Mouse (Mus musculus): ENCODE measurements around the gene Tmem210.

The Tmem210 gene

DNA sequence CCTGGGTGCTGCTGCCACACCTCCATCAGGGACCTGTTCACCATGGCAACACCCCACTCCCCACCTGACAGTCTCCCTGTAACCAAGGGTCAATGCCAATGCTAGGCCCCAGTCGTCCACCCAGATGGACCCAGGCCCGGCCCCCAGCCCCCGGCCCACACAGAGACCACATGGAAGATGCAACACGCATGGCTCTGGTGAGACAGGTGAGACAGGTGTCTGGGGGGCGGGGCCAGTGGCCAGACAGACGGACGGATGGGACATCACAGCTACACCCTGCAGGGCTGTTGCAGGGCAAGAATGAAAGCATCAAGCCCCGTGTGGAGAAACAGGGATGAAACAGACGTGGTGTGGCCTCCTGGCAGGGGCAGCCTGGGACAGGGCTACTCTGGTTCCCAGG, 5.8 kb downstream of the Tmem210 start:
- DNase-seq (ENCODE audit: low read depth, low spot score): no peak

DNA sequence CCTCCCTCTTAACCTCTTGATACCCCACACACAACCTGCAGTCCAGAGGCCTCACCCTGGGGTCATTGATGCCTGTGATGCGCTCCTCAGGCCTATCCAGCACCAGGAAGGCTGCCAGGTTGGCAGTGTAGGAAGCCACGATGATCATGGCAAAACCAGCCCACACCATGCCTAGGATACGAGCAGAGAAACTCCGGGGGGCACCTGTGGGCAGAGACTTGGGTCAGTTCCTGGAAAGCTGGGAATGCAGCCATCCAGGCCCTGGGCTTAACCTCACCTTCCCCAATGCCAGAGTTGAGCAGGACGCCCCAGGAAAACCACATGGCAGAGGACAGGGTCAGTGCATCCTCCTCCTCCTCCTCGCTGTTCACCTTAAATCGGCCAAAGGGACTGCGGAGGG, 9.1 kb downstream of the Tmem210 start:
- no peak for DNase-seq (ENCODE audit: low read depth, low spot score)

DNA sequence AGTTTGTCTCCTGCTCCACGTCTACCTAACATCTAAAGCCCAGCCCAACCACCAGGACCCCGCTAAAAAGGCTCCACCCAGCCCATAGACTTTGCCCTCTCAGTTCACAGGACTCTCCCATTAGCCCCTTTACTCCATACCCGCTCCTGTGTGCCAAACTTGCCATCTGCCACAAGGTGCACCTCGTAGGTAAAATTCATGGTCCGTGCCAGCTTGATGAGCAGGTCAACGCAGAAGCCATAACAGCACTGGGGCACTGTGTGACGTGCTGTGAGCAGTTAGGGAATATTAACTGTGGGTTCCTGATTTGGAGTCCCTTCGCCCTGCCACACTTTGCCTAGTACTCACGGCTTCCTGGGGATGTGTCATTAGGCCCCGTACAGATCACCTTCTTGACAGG, 10.1 kb downstream of the Tmem210 start:
- no peak for DNase-seq (ENCODE audit: low read depth, low spot score)

DNA sequence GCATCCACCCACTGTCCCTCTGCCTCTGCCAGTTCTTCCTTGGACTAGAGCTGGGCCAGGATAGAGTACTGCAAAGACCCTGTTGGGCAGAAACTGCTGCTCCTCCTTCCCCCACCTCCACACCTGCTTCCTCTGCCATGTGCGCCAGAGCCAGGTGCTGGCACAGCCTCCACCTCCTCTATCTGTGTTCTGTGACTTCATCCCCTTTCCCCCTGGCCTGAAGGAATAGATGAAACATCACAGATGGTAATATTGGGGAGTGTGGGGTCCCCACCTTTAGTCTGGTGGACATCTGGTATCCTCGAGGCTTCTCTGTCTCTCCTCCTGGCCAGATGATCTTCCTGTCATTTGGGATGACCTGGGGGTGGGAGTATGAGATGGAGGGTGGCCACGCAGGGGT, 15.5 kb downstream of the Tmem210 start:
- DNase-seq (ENCODE audit: low read depth, low spot score): no peak

DNA sequence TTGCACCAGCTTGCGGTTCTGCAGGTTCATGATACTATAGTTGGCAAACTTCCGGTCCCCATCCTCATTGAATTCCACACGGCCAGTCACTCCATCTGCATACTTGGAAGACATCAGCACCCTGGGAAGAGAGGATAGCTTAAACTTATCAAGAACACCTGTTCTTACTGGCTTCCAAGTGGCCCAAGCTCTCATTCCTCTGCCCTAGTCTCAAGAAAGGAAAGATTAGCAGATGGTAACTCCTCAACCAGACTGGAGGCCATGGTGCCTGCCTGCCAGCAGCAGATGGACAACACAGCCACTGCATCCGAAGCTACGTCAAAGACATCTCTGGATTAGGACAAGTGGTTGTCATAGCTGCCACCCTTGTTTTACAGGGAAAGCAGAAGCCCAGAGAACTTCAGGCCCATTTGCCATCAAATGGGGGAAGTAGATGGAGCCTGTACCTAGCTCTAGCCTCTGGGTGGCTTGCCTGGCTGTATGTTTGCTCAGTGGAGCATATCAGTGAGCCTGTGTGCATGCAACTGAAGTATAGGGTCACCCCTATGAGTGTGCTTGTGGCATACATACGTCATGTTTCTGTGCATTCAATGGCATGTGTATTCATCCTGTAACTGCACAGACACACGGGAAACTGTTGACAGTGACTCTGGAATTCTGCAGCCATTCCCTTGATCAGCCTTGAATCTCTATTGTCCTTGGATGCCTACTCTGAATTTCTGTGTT, 16.1 kb downstream of the Tmem210 start:
- no peak for DNase-seq (ENCODE audit: low read depth, low spot score)

DNA sequence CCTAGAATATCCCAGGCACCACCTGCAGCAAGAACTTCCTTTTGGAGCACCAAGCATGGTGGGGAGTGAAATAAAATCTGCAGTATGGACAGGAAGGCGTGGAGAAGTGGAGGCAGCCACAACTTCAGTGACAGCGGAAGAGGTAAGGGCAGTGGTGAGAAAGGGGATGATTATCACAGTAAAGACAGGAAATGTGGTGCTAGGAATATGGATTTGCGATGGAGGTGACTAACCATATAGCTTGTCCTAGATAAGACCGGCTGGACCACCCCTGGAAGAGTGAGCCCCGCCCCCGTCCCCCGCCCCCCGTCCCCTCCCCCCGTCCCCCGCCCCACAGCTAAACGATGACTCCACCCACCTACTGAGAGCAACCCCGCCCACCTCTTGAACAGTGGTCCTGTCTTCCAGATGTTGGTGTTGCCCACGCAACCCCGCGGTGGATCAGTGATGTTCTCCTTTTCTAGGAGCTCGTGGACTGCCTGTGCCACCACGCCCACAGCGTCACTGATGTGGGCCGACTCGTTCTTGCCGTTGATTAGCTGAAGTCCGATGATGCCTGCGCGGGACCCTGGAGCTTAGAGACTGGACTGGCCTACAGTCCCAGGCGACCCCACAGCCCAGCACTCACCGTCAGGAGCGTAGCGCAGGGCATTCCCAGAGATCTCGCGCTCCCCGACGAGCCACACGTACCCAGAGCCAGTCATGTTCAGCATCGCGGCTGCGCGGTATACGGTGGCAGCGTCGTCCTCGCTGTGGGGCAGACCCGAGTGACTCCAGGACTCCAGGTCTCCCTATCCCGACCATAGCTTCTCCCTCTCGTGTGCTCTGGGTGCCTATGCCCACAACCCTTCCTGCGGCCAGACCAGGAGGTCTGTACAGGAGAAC, 17.0 kb downstream of the Tmem210 start:
- peak; percentile 54 for DNase-seq (ENCODE audit: low read depth, low spot score)

DNA sequence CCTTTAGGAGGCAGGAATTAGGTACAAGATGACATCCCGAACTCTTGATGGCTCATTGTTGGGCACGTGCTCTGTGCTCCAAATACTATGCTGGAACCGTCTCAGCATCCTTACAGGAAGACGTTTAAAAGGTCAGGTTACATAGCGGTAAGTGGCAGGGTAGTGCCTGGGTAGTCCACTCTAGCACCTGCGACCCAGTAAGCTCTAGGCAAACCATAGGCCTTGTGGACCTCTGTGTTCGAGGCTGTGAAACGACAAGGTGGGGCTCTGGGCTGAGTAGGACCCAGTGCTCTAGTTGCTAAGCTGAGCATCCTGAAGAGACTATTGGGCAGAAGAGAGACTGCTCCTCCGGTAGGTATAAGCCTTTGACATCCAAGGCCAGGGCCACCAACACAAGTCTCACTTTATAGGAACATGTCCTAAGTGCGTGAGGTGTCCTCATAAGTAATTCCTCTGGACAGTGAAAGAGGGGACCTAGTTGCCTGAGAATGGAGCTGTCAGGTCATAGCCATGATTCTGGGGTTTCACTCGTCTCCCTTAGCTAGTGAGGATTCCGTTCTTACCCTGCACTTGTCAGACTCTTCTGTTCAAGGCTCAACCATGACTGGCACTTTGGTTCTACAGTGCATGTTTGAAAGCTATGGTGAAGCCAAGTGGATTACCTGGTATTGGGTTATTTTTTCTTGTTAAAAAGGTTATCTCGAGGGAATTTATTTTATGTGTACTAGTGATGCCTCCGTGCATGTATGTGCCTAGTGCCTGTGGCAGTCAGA, 17.8 kb downstream of the Tmem210 start:
- DNase-seq (ENCODE audit: low read depth, low spot score): no peak

DNA sequence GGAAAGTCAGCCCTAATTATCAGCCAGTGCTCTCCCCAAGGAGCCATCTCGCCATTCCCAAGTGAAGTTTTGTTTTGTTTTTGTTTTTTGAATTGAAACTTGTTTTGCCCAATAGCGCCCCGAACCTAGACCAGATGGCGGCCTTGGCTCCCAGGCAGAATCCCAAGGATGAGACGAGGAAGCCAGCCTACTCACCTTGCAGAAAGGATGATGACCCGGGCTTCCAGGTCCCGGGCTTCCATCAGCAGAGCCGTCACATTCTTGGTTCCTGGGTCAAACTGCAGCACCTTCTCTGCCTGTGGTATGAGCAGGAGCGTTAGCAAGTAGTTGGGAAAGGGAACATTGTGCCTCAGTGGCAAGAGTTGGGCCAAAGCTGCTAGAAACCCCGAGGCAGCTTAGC, 22.2 kb downstream of the Tmem210 start:
- DNase-seq (ENCODE audit: low read depth, low spot score): no peak

DNA sequence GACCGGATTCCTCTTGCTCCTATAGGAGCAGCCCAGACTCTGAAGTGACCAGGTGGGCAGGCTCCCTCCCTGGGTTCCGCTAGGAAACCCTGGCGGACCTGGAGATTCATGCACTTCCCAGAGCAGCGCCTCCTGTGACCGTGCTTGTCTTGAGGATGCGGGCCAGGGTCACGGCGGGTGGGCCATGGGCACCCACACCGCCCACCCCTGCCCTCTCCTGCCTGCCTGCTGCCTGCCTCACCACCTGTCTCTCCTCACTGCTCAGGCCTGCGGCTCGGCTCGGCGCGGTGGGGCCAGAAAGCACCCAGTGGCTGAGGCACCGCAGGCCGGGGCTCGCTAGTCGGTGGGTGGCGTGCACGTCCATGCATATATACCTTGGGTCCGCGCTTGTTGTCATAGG, 23.0 kb downstream of the Tmem210 start:
- no peak for DNase-seq (ENCODE audit: low read depth, low spot score)

DNA sequence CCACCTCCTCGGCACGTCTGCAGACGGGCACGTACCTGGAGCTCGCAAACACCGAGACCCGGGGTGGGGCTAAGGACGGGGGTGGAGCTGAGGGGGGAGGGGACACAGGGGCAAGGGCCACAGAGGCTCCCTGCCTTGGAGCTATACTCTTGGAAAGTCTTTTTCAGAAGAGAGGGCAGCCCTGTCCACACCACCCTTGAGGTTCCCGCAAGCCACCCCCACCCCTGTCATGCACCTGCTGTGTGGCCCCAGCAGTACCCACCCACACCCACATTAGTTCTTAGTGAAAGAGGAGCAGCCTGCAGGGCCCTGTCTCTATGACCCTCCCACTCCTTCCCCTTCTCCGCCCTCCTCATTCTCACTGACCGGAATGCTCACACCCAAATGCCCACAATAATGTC, 23.5 kb downstream of the Tmem210 start:
- no peak for DNase-seq (ENCODE audit: low read depth, low spot score)

DNA sequence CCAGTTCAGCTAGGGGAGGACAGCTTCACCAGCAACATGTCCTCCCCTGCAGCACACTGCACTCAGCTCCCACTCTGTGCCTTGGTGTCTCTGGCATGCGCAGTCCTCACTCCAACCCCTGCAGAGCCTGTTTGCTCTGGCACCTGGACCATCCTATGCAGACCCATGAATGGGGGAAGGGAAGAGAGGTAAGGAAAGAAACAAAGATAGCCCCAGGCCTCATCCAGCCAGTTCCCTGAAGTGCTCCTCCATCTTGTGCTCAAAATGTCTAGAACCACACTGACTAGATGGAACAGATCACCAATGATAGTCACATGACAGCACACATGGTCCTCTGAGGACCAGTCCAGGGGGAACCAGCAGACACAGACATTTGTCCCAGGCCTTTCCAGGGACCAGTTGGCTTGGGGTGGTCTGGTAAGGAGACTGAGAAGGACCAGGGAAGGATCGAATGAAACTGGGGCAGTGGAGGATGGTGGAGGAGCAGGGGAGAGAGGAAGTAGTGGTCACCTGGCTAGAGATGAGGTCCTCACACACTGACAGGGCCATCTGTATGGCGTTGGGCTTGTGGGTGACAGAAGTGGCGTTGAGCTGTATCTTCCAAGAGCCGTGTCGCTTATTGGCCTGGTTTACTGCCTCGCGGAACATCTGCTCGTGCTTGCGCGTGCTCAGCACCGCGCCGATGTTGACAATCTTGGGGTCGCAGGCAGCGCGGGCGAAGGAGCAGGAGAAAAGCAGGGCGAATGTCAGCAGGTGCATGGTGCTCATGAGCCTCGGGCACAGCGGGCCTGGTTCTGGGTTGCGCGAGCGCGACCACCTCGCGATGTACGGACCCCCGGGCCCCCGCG, 30.4 kb downstream of the Tmem210 start:
- DNase-seq (ENCODE audit: low read depth, low spot score): no peak

DNA sequence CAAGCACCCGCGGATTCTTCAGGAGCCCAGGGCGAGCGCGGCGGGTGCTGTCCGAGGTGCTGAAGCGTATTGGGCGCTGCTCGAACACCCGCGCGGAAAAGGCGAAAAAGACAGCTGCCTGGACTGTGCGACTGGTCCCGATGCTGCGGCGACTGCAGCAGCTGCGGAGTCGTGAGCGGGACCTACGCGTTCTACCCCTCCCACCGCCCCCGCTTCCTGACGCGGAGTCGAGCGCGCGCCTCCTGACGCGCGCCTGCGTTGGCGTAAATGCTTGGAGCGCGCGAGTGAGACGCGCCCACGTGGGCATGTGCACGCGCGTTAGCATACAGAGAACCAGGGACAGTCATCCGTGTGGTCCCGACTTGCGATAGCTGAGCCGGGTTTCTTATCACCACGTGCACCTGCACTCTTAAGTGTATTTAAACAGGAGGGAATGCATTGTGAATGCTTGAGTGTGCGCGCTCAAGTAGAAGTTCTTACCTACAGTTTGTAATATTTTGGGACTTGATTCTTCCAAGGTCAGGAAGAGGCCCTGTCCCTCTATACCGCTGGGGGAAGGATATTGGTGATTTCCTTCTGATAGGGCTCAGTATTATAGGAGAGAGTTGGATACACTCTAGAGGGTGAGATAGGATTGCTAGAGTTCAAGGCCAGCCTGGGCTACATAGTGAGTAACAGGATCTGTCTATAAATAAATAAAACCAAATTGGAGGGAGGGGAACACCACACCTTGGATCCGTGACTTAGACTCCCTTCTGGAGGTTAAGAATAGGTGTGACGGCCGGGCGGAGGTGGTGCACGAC, 31.2 kb downstream of the Tmem210 start, which contains the start of gene Grin1:
TSS of gene Grin1 (minus strand) at position 217 of the 803 bp plus-strand sequence.
- peak; percentile 84 for DNase-seq (ENCODE audit: low read depth, low spot score)

DNA sequence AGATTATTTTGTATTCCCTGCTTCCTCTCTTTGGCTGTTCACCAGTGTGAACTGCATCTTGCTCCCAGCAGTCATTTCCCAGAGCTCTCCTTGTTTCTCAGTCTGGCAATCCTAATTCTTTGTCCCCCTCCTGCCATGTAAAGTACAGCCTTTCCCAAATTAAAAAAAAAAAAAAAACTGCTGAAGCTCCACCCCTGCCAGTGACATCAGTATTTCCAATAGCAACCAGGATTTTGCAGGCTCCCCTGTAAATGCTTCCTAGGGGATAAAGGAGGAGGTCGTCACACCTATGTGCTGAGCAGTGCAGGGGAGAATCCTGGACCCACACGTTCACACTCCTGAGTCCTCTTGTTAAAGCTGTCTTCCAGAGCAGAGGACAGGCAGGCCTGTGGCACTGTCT, 32.1 kb downstream of the Tmem210 start:
- DNase-seq (ENCODE audit: low read depth, low spot score): no peak

DNA sequence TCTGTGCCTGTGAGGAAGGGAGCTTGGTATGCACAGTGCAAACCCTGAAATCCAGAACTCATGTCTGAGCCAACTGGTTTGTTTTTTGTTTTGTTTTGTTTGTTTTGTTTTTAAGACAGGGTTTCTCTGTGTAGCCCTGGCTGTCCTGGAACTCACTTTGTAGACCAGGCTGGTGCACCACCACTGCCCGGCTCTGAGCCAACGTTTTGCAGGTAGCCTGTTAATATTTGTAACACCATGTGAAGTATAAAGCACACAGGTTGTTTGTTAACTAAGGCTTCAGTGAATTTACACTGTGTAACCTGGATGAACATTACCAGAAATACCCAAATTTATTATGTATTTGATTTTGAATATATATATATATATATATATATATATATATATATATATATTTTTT, 38.1 kb downstream of the Tmem210 start:
- no peak for DNase-seq (ENCODE audit: low read depth, low spot score)

DNA sequence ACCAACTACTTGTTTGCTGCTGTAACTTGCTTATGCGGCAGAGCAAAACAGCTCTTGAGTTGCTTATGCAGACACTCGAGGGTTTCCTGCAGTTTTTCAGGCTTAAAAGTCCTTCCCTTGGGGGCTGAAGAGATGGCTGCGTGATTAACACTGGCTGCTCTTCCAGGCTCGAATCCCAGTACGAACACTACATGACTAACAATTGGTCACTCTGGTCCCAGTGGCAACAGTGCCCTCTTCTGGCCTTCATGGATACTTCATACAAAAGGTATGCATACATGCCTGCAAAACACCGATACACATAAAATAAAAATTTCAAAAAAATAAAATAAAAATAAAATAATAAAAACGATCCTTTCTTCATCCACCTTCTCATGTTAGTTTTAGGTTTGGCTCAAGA, 40.5 kb downstream of the Tmem210 start:
- DNase-seq (ENCODE audit: low read depth, low spot score): peak; percentile 25

DNA sequence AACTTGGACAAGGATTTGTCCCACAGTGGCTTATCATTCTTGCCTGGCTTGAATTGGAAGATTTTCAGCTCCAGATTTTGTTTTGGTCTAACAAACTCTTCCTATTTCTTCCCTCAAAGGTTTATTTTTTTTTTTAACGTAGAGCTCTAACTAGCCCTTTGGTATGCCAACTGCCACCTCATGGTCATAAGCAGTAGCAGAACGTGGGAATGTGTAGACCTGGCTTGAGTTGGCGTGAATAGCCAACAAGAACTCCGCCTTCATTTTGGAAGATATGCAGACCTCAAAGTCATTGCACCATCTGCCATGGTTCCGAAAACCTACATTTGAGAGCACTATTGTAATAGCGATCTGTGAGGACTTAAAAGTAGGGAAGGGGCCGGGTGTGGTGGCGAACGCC, 43.5 kb downstream of the Tmem210 start:
- DNase-seq (ENCODE audit: low read depth, low spot score): no peak

DNA sequence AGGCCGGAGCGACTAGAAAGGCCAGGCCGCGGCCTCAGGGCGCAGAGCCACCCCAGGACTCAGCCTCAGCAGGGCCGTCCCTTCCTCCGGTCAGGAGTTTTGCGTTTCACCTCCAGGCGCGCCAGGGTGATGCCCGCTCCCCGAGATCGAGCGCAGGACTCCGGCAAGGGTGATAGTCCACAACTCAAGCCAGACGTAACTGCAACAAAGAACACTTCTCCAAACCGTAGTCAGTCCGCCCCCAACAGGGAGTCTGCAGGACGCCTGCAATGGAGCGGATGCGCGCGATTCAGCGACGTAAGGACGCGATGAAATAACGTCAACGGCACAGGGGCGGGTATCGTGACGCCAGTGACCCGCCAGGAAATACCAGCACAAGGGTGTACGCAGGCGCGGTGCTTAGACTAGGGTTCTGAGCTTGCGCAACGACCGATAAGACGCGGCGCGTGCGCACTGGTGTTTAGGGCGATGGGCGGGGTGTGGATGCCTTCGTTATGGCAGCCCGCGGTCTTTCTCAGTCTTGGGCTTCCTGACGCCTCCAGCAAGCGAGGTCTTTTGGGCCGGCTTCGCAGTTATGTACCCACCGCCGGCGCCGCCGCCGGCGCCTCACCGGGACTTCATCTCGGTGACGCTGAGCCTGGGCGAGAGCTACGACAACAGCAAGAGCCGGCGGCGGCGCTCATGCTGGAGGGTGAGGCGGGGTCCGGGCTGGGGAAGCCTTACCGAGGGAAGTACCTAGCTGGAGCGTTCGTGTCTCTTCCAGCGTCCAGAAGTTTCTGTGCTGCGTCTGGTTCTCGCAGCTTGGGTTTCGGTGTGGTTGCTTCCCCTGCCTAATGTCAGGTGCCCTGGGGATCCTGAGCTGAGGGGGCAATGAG, 44.6 kb downstream of the Tmem210 start, which contains the start of gene Man1b1:
TSS of gene Man1b1 (plus strand) at position 53 of the 875 bp plus-strand sequence.
- DNase-seq (ENCODE audit: low read depth, low spot score): peak; percentile 99

DNA sequence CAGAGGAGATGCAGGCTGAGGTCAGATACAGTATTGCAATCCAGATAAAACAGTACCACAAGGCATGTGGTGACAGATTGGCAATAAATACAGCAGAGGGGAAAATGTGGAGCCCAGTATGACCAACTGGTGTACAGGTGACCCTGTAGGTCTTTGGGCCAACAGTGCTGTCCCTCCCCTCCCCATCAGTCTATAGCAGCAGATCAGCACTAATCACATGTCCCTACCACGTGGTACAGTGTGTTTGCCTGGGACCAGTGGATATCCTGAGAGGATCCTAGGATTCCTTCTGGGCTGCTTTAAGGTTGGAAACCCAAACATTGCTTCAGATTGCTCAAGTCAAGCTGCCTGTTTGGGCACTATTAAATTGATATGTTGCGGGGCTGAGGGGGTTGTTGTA, 45.6 kb downstream of the Tmem210 start:
- no peak for DNase-seq (ENCODE audit: low read depth, low spot score)

DNA sequence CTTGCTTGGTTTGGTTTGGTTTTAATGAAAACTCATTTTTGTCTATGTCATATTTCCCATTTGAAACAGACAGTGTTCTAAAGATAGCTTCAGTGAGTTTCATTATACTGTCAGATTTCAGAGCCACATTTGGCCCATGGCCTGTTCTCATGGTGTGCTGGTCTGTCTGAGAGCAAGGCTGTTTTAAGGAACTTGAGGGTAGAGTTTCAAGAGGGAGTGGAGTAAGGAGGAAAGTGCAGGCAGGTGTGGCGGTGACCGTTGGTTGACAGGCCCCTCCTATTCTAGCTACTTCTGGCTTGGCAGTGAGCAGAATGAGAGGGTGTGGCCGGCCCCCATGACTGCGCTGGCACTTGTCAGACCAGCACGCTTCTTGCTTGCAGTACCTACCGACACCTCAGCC, 50.4 kb downstream of the Tmem210 start:
- no peak for DNase-seq (ENCODE audit: low read depth, low spot score)
